12 mouse cellular contexts compared by ENCODE assay signal in genomic region chr10:19815371-19815770, GRCm38 (mm10). TPM values are rescaled to one million over a fixed set of nuclear protein-coding genes. Genes with fewer than 3 reads are reported as not detected.
DNase-seq lines count a peak whose midpoint lies in the region; ATAC-seq and TF ChIP-seq lines count a peak whose summit lies in the region.
"Had no signal": no experiment of that assay in that cellular context is flagged by ENCODE, and none has a peak within 500 bp of the region (broad histone marks: within the 10 kb centered on the region; RNA-seq: fewer than 3 reads in every experiment).

No protein-coding gene starts in this region.

- peak; percentile 63 for ATAC-seq in heart, embryonic 14.5 days (ENCODE audit: insufficient number of reproducible peaks, insufficient read depth, low FRiP score, low read depth)
- ATAC-seq in liver, embryonic 14.5 days (ENCODE audit: insufficient read depth) = no peak
- ATAC-seq in frontal cortex, adult (ENCODE audit: low TSS enrichment) = no peak
- ATAC-seq in kidney, embryonic 16.5 days (ENCODE audit: low FRiP score, low TSS enrichment) = no peak

- peak overlapping the region; percentile 31 for H3K4me2 ChIP-seq in heart, embryonic 14.5 days (ENCODE audit: low read length)
- no peak overlapping the region for H3K4me2 ChIP-seq in liver, embryonic 14.5 days (ENCODE audit: low read depth)
- H3K4me2 ChIP-seq in kidney, embryonic 16.5 days (replicated peaks; ENCODE audit: low read depth, low read length) = no peak overlapping the region

- H3K27me3 ChIP-seq in heart, embryonic 14.5 days (ENCODE audit: control insufficient read depth, insufficient read depth, low read length) = 0 out of 2 replicates have a peak, but pooled peaks cover 5% of the 10 kb centered on the region
- peaks cover 3% of the 10 kb centered on the region; the same call in 1 of the 2 replicates for H3K27me3 ChIP-seq in liver, embryonic 14.5 days (ENCODE audit: control insufficient read depth, insufficient read depth, low read length)
- no peaks in the 10 kb centered on the region for H3K27me3 ChIP-seq in kidney, embryonic 16.5 days (ENCODE audit: insufficient read depth, low read length)

- TF ChIP-seq CTCF in brain, embryonic 14.5 days (IDR thresholded peaks at IDR 0.05; ENCODE audit: borderline replicate concordance, extremely low read depth, insufficient read depth, insufficient read length) = no peak
- TF ChIP-seq CTCF in liver, embryonic 14.5 days (IDR thresholded peaks at IDR 0.05; ENCODE audit: low read depth) = no peak

- no peak overlapping the region for H3K4me3 ChIP-seq in heart, embryonic 14.5 days (ENCODE audit: control insufficient read depth in 1 of 2, insufficient read depth in 1 of 2, low read depth in 1 of 2, low read length in 2 of 2)
- H3K4me3 ChIP-seq in liver, embryonic 14.5 days (ENCODE audit: insufficient read depth in 1 of 2, low read depth in 2 of 2, low read length in 2 of 2) = no peak overlapping the region
- no peak overlapping the region for H3K4me3 ChIP-seq in kidney, embryonic 16.5 days (ENCODE audit: low read length)

- no peaks in the 10 kb centered on the region for H3K36me3 ChIP-seq in heart, embryonic 14.5 days (ENCODE audit: control insufficient read depth, insufficient read depth, low read length)
- no peaks in the 10 kb centered on the region for H3K36me3 ChIP-seq in liver, embryonic 14.5 days (replicated peaks; ENCODE audit: control insufficient read depth, insufficient read depth, low read depth)
- H3K36me3 ChIP-seq in kidney, embryonic 16.5 days (ENCODE audit: insufficient read depth, low read length) = no peaks in the 10 kb centered on the region

- peaks cover 19 to 54% of the 10 kb centered on the region in 2 experiments for H3K4me1 ChIP-seq in heart, embryonic 14.5 days (ENCODE audit: control insufficient read depth in 2 of 2, insufficient read depth in 2 of 2, low read length in 2 of 2)
- peaks cover 0 to 13% of the 10 kb centered on the region in 2 experiments; a peak in 2 of 4 replicates for H3K4me1 ChIP-seq in liver, embryonic 14.5 days (replicated peaks; ENCODE audit: control insufficient read depth in 2 of 2, insufficient read depth in 2 of 2, low read length in 1 of 2)
- H3K4me1 ChIP-seq in kidney, embryonic 16.5 days (ENCODE audit: insufficient read depth, low read length) = no peaks in the 10 kb centered on the region

- no peak for TF ChIP-seq POLR2A in brain, embryonic 14.5 days (IDR thresholded peaks at IDR 0.05; ENCODE audit: borderline replicate concordance, extremely low read depth, insufficient read depth, insufficient read length, poor library complexity, severe bottlenecking)

- no peak overlapping the region; the same call in 1 of the 2 replicates for H3K9ac ChIP-seq in heart, embryonic 14.5 days (ENCODE audit: low read length)
- no peak overlapping the region for H3K9ac ChIP-seq in liver, embryonic 14.5 days (replicated peaks)
- H3K9ac ChIP-seq in kidney, embryonic 16.5 days (replicated peaks; ENCODE audit: low read length) = no peak overlapping the region

- 2% methylated on average over 8 of the region's 8 CpGs for WGBS in heart, embryonic 14.5 days
- 6% methylated on average over 8 of the region's 8 CpGs for WGBS in liver, embryonic 14.5 days (ENCODE audit: insufficient replicate concordance)
- 26% methylated on average over 8 of the region's 8 CpGs for WGBS in kidney, embryonic 16.5 days

- no peak for TF ChIP-seq EP300 in liver, embryonic 14.5 days (IDR thresholded peaks at IDR 0.05; ENCODE audit: low read depth)

- H3K9me3 ChIP-seq in heart, embryonic 14.5 days (ENCODE audit: control insufficient read depth, low read length) = no peaks in the 10 kb centered on the region
- no peaks in the 10 kb centered on the region for H3K9me3 ChIP-seq in liver, embryonic 14.5 days (ENCODE audit: control insufficient read depth, low read length)
- H3K9me3 ChIP-seq in kidney, embryonic 16.5 days (ENCODE audit: low read length) = no peaks in the 10 kb centered on the region

- H3K27ac ChIP-seq in heart, embryonic 14.5 days (replicated peaks in 1 of 2; ENCODE audit: control insufficient read depth in 1 of 2, insufficient read depth in 1 of 2, low read depth in 2 of 2, low read length in 2 of 2) = peak overlapping the region; percentile 41 to 43; a peak in 2 of 4 replicates
- no peak overlapping the region for H3K27ac ChIP-seq in liver, embryonic 14.5 days
- no peak overlapping the region for H3K27ac ChIP-seq in kidney, embryonic 16.5 days (ENCODE audit: low read length)
- H3K27ac ChIP-seq: kidney, postnatal 0 days had no signal

- no peak for DNase-seq in heart, adult 9 months (ENCODE audit: low spot score in 2 of 2)
- peak; percentile 40 for DNase-seq in brain, embryonic 14.5 days (ENCODE audit: low read depth)
- DNase-seq in embryo, embryonic 10.5 days (ENCODE audit: low spot score) = peak; percentile 6
- DNase-seq in liver, embryonic 14.5 days (ENCODE audit: low read depth in 3 of 3, low spot score in 3 of 3) = peak in 2 of 3 experiments; percentile 6 to 14
- DNase-seq in urinary bladder, postnatal 36 days (ENCODE audit: low spot score in 2 of 2) = no peak
- DNase-seq: lung, postnatal 36 days; right cerebral cortex, postnatal 14 days had no signal

RNA-seq across cellular contexts. Expression of gene Slc35d3, which starts 35.9 kb away (rescaled TPM):
- polyA plus RNA-seq in heart, embryonic 14.5 days (2014; fragmentation: Nextera tagmentation; extraction: Ambion mirVana) = 0.75 and 0.77 TPM in 2 replicates
- 1.7 and 2.1 TPM in 2 replicates for polyA plus RNA-seq in brain, embryonic 14.5 days (2012; rRNA removed)
- polyA plus RNA-seq in liver, embryonic 14.5 days (2012; rRNA removed) = 1.8 and 2.2 TPM in 2 replicates
- 1.8 and 2.4 TPM in 2 replicates for polyA plus RNA-seq in liver, embryonic 14.5 days (2014; fragmentation: Nextera tagmentation; extraction: Ambion mirVana)
- 0.32 and 0.49 TPM in 2 replicates for polyA plus RNA-seq in kidney, embryonic 16.5 days (2015; fragmentation: Nextera tagmentation; extraction: Ambion mirVana)
- polyA plus RNA-seq: testis, adult 2 months had no signal

Comparison
In these comparisons a context has a peak if more than half of its experiments do, and no peak if none do; other contexts are left out.
1. H3K27ac ChIP-seq: peak in heart, embryonic 14.5 days (2 of 2); none in liver, embryonic 14.5 days (single experiment) and kidney, embryonic 16.5 days (single experiment).
2. DNase-seq: peak in brain, embryonic 14.5 days (single experiment), embryo, embryonic 10.5 days (single experiment) and liver, embryonic 14.5 days (2 of 3); none in heart, adult 9 months (0 of 2) and urinary bladder, postnatal 36 days (0 of 2).